Mouse (Mus musculus): ENCODE results near the gene Cacna2d3. TPM values are rescaled to one million over a fixed set of nuclear protein-coding genes. Genes with fewer than 3 reads are reported as not detected.

The Cacna2d3 gene
- total and polyA plus RNA-seq, 3 experiments: not detected

- no peak for DNase-seq (ENCODE audit: low read depth, low spot score)
- no peak overlapping the region for H3K4me3 ChIP-seq (ENCODE audit: control insufficient read depth in 1 of 2, insufficient read depth in 1 of 2, low read depth in 2 of 2, low read length in 2 of 2)
- H3K4me1 ChIP-seq (ENCODE audit: control insufficient read depth in 1 of 2, insufficient read depth in 2 of 2, low read length in 2 of 2): no peaks in the 10 kb centered on the region
- TF ChIP-seq GABPA (IDR thresholded peaks at IDR 0.05; ENCODE audit: low read depth, low read length): no peak
- no peak for TF ChIP-seq POLR2AphosphoS5 (IDR thresholded peaks at IDR 0.05; ENCODE audit: borderline replicate concordance, low read depth, low read length)
- TF ChIP-seq GATA1 (IDR thresholded peaks at IDR 0.05; ENCODE audit: low read depth, low read length): no peak
- no peak for TF ChIP-seq EP300 (IDR thresholded peaks at IDR 0.05; ENCODE audit: low read depth in 1 of 2, low read length in 2 of 2)
- TF ChIP-seq MAX (IDR thresholded peaks at IDR 0.05; ENCODE audit: low read length): no peak
- no peak for TF ChIP-seq MAZ (IDR thresholded peaks at IDR 0.05; ENCODE audit: low read depth, low read length)
- no peak for TF ChIP-seq TAL1 (IDR thresholded peaks at IDR 0.05; ENCODE audit: low read length)
- no peak for TF ChIP-seq MYB (IDR thresholded peaks at IDR 0.05; ENCODE audit: low read depth, low read length)
- no peak for TF ChIP-seq HCFC1 (IDR thresholded peaks at IDR 0.05; ENCODE audit: low read depth, low read length)
- TF ChIP-seq MAFK (IDR thresholded peaks at IDR 0.05; ENCODE audit: borderline replicate concordance, low read depth, low read length): no peak
- no peak for TF ChIP-seq CTCF (IDR thresholded peaks at IDR 0.05 in 2 of 3, conservative IDR thresholded peaks at IDR 0.05 in 1 of 3; ENCODE audit: control insufficient read depth in 1 of 3, insufficient read depth in 1 of 3, low read depth in 2 of 3, low read length in 3 of 3, poor library complexity in 1 of 3, severe bottlenecking in 1 of 3)
- TF ChIP-seq NELFE (IDR thresholded peaks at IDR 0.05; ENCODE audit: low read depth, low read length): no peak
- H3K9ac ChIP-seq (ENCODE audit: control insufficient read depth, low read depth, low read length, poor library complexity, severe bottlenecking): no peak overlapping the region
- no peaks in the 10 kb centered on the region; the same call in 1 of the 2 replicates for H3K9me3 ChIP-seq (replicated peaks; ENCODE audit: insufficient read depth, low read length)
- H3K36me3 ChIP-seq (ENCODE audit: control insufficient read depth in 1 of 2, insufficient read depth in 2 of 2, low read length in 2 of 2): no peaks in the 10 kb centered on the region
- H3K27me3 ChIP-seq (ENCODE audit: control insufficient read depth in 1 of 2, insufficient read depth in 2 of 2, low read length in 2 of 2): no peaks in the 10 kb centered on the region
- H3K79me2 ChIP-seq (ENCODE audit: control insufficient read depth, insufficient read depth, low read length, poor library complexity): no peaks in the 10 kb centered on the region
- H3K27ac ChIP-seq (ENCODE audit: control insufficient read depth, low read depth, low read length): no peak overlapping the region
Measured at GRCm38 (mm10) chr14:29013161-29013560, 708.5 kb downstream of the Cacna2d3 start.

- H3K79me2 ChIP-seq (ENCODE audit: control insufficient read depth, insufficient read depth, low read length, poor library complexity): no peaks in the 10 kb centered on the region
- H3K9me3 ChIP-seq (replicated peaks; ENCODE audit: insufficient read depth, low read length): no peaks in the 10 kb centered on the region
- TF ChIP-seq POLR2AphosphoS5 (IDR thresholded peaks at IDR 0.05; ENCODE audit: borderline replicate concordance, low read depth, low read length) (no peak), RAD21 (IDR thresholded peaks at IDR 0.05; ENCODE audit: low read depth, low read length) (no peak), SIN3A (IDR thresholded peaks at IDR 0.05; ENCODE audit: low read length) (no peak), USF1 (IDR thresholded peaks at IDR 0.05; ENCODE audit: low read depth, low read length) (no peak), NRF1 (IDR thresholded peaks at IDR 0.05; ENCODE audit: insufficient read depth, low read depth, low read length, poor library complexity, severe bottlenecking) (no peak), MYB (IDR thresholded peaks at IDR 0.05; ENCODE audit: low read depth, low read length) (no peak), ZMIZ1 (IDR thresholded peaks at IDR 0.05; ENCODE audit: low read depth, low read length) (no peak), TCF12 (IDR thresholded peaks at IDR 0.05; ENCODE audit: low read depth, low read length) (no peak), MYC (IDR thresholded peaks at IDR 0.05; ENCODE audit: low read depth, low read length) (no peak), RCOR1 (IDR thresholded peaks at IDR 0.05; ENCODE audit: low read depth, low read length) (no peak), TBP (IDR thresholded peaks at IDR 0.05; ENCODE audit: low read depth, low read length) (no peak), KAT2A (conservative IDR thresholded peaks at IDR 0.05; ENCODE audit: low read depth, low read length) (no peak), ZKSCAN1 (IDR thresholded peaks at IDR 0.05; ENCODE audit: low read depth, low read length) (no peak), GATA1 (IDR thresholded peaks at IDR 0.05; ENCODE audit: low read depth, low read length) (no peak), EP300 (IDR thresholded peaks at IDR 0.05; ENCODE audit: low read depth in 1 of 2, low read length in 2 of 2) (no peak), CHD1 (IDR thresholded peaks at IDR 0.05; ENCODE audit: low read depth, low read length) (no peak), ZC3H11A (IDR thresholded peaks at IDR 0.05; ENCODE audit: low read depth, low read length) (no peak)
- H3K27me3 ChIP-seq (ENCODE audit: control insufficient read depth in 1 of 2, insufficient read depth in 2 of 2, low read length in 2 of 2): no peaks in the 10 kb centered on the region
- no peak overlapping the region for H3K4me3 ChIP-seq (ENCODE audit: control insufficient read depth in 1 of 2, insufficient read depth in 1 of 2, low read depth in 2 of 2, low read length in 2 of 2)
- H3K36me3 ChIP-seq (ENCODE audit: control insufficient read depth in 1 of 2, insufficient read depth in 2 of 2, low read length in 2 of 2): no peaks in the 10 kb centered on the region
- no peak for DNase-seq (ENCODE audit: low read depth, low spot score)
- H3K9ac ChIP-seq (ENCODE audit: control insufficient read depth, low read depth, low read length, poor library complexity, severe bottlenecking): no peak overlapping the region
- H3K27ac ChIP-seq (ENCODE audit: control insufficient read depth, low read depth, low read length): no peak overlapping the region
- no peaks in the 10 kb centered on the region for H3K4me1 ChIP-seq (ENCODE audit: control insufficient read depth in 1 of 2, insufficient read depth in 2 of 2, low read length in 2 of 2)
Measured at GRCm38 (mm10) chr14:29009644-29010043, 712.0 kb downstream of the Cacna2d3 start.

All from MEL (cell line).